Mouse (Mus musculus) G1E (cell line): ENCODE measurements around the gene Slc29a2. TPM values are rescaled to one million over a fixed set of nuclear protein-coding genes. Genes with fewer than 3 reads are reported as not detected.
A peak's percentile ranks its signal among the peaks of the same experiment; 100 is the strongest.

ENCODE experiments used
- ATAC-seq: 2 replicates; pipeline ENCODE4 v1.8.0; 2016; ENCODE audit warnings: mild to moderate bottlenecking; ENCODE audit not compliant: insufficient number of reproducible peaks, poor library complexity, low FRiP score, severe bottlenecking; ENCODE audit errors: extremely low read depth
- DNase-seq: peaks from one replicate; pipeline ENCODE4 v3.0.0; 2012; ENCODE audit warnings: low spot score
- H3K27me3 ChIP-seq: 2 replicates; pipeline ENCODE4 v1.6.1; 2012; ENCODE audit warnings: mild to moderate bottlenecking, low read length, inconsistent platforms; ENCODE audit not compliant: insufficient read depth
- H3K36me3 ChIP-seq: replicated peaks from 2 replicates; pipeline ENCODE3; 2012; ENCODE audit warnings: mild to moderate bottlenecking, inconsistent platforms
- H3K4me1 ChIP-seq: 2 replicates; pipeline ENCODE4 v1.6.1; 2012; ENCODE audit warnings: low read depth, low read length, inconsistent platforms, mixed read lengths; ENCODE audit not compliant: insufficient read depth
- H3K4me3 ChIP-seq: 2 replicates; pipeline ENCODE4 v1.5.1; 2012; ENCODE audit warnings: low read depth, mild to moderate bottlenecking, inconsistent platforms, low read length, moderate library complexity, mixed read lengths
- H3K9me3 ChIP-seq: replicated peaks from 2 replicates; pipeline ENCODE4 v1.6.1; 2012; ENCODE audit warnings: inconsistent platforms
- CTCF ChIP-seq: IDR thresholded peaks from 2 replicates; pipeline ENCODE4 v1.5.1; 2012; ENCODE audit warnings: low read depth, low read length, inconsistent platforms, mixed read lengths
- GATA1 ChIP-seq: IDR thresholded peaks from 2 replicates; pipeline ENCODE4 v1.6.1; 2012; ENCODE audit warnings: borderline replicate concordance, low read length, inconsistent platforms, mixed read lengths
- GATA2 ChIP-seq: IDR thresholded peaks from 2 replicates; pipeline ENCODE4 v1.6.1; 2012; ENCODE audit warnings: low read depth, low read length, inconsistent platforms, borderline replicate concordance
- POLR2AphosphoS5 ChIP-seq: IDR thresholded peaks from 2 replicates; pipeline ENCODE4 v1.6.1; 2012; ENCODE audit warnings: low read depth, low read length, inconsistent platforms; ENCODE audit not compliant: insufficient replicate concordance
- TAL1 ChIP-seq: conservative IDR thresholded peaks from 2 replicates; pipeline ENCODE4 v1.6.1; 2012; ENCODE audit warnings: low read depth, low read length, inconsistent platforms, mixed read lengths
- polyA plus RNA-seq: library from polyadenylated mRNA; stranded (reverse); fragments of >175 nt; gene quantifications from 2 replicates; pipeline ENCODE4 v1.2.3, GENCODE M21; 2012
- total RNA-seq, 2 experiments: library from RNA; stranded (forward) in 1 of 2; stranded (reverse) in 1 of 2; fragments of 200-1000 nt in 1 of 2; fragments of >200 nt in 1 of 2; fragmentation: Nextera tagmentation in 1 of 2; gene quantifications; 2 replicates each; pipeline ENCODE4 v1.2.3; 2014 to 2017

Gene Slc29a2
- total and polyA plus RNA-seq, 3 experiments: 1.7 to 5.9 (median 5.8) TPM

- Histone ChIP-seq H3K4me3 (no peak overlapping the region), H3K27me3 (peaks cover 13% of the 10 kb centered on the region)
Measured at GRCm38 (mm10) chr19:5051031-5051430, 27.4 kb downstream of the Slc29a2 start.

GRCm38 (mm10) chr19:5051515-5051914, 27.9 kb downstream of the Slc29a2 start:
- no peaks in the 10 kb centered on the region for H3K9me3 ChIP-seq
- no peak for ATAC-seq
- TF ChIP-seq GATA1 (no peak), CTCF (no peak)
- peaks cover 8% of the 10 kb centered on the region for H3K4me1 ChIP-seq
- H3K4me3 ChIP-seq: no peak overlapping the region
- peaks cover 60% of the 10 kb centered on the region for H3K36me3 ChIP-seq
- H3K27me3 ChIP-seq: peaks cover 13% of the 10 kb centered on the region
- DNase-seq: no peak

More at GRCm38 (mm10) chr19:5051031-5051430, 27.4 kb downstream of the Slc29a2 start:
- H3K4me1 ChIP-seq: peaks cover 6% of the 10 kb centered on the region
- H3K36me3 ChIP-seq: peaks cover 65% of the 10 kb centered on the region
- no peaks in the 10 kb centered on the region for H3K9me3 ChIP-seq
- ATAC-seq (no peak), DNase-seq (no peak)
- TF ChIP-seq TAL1: no peak
- TF ChIP-seq GATA2: no peak
- no peak for TF ChIP-seq CTCF
- TF ChIP-seq POLR2AphosphoS5: no peak
- TF ChIP-seq GATA1: no peak

- ATAC-seq (no peak), DNase-seq (no peak)
- Histone ChIP-seq H3K9me3 (no peaks in the 10 kb centered on the region), H3K4me3 (no peak overlapping the region), H3K36me3 (peaks cover 53% of the 10 kb centered on the region), H3K4me1 (peaks cover 11% of the 10 kb centered on the region), H3K27me3 (peaks cover 13% of the 10 kb centered on the region)
- TF ChIP-seq TAL1 (no peak), POLR2AphosphoS5 (no peak), CTCF (no peak), GATA1 (no peak), GATA2 (no peak)
Measured at GRCm38 (mm10) chr19:5052166-5052822, 28.6 kb downstream of the Slc29a2 start.

- DNase-seq: no peak
- no peak overlapping the region for H3K4me3 ChIP-seq
- no peak for TF ChIP-seq TAL1
- no peak for TF ChIP-seq GATA2
- TF ChIP-seq CTCF: no peak
- TF ChIP-seq GATA1: no peak
- no peak for TF ChIP-seq POLR2AphosphoS5
- peaks cover 11% of the 10 kb centered on the region for H3K4me1 ChIP-seq
- no peak for ATAC-seq
- peaks cover 47% of the 10 kb centered on the region for H3K36me3 ChIP-seq
- no peaks in the 10 kb centered on the region for H3K9me3 ChIP-seq
- H3K27me3 ChIP-seq: peaks cover 16% of the 10 kb centered on the region
Measured at GRCm38 (mm10) chr19:5052853-5053252, 29.2 kb downstream of the Slc29a2 start.

GRCm38 (mm10) chr19:5053909-5054308, 30.2 kb downstream of the Slc29a2 start:
- DNase-seq (peak; percentile 70), ATAC-seq (no peak)
- H3K36me3 ChIP-seq: peaks cover 36% of the 10 kb centered on the region
- peaks cover 22% of the 10 kb centered on the region for H3K4me1 ChIP-seq
- no peaks in the 10 kb centered on the region for H3K9me3 ChIP-seq
- H3K4me3 ChIP-seq: no peak overlapping the region
- TF ChIP-seq GATA1: no peak
- TF ChIP-seq CTCF: peak; percentile 97
- H3K27me3 ChIP-seq: peaks cover 20% of the 10 kb centered on the region

GRCm38 (mm10) chr19:5056251-5056650, 32.6 kb downstream of the Slc29a2 start:
- DNase-seq (no peak), ATAC-seq (no peak)
- peaks cover 13% of the 10 kb centered on the region for H3K36me3 ChIP-seq

More at GRCm38 (mm10) chr19:5056251-5056650, 32.6 kb downstream of the Slc29a2 start:
- no peak overlapping the region for H3K4me3 ChIP-seq
- no peaks in the 10 kb centered on the region for H3K9me3 ChIP-seq
- peaks cover 20% of the 10 kb centered on the region for H3K27me3 ChIP-seq
- H3K4me1 ChIP-seq: peaks cover 42% of the 10 kb centered on the region
- TF ChIP-seq TAL1 (no peak), GATA1 (no peak), CTCF (no peak), POLR2AphosphoS5 (no peak), GATA2 (no peak)
